Mouse (Mus musculus): ENCODE measurements around the gene Gm21988. TPM values are rescaled to one million over a fixed set of nuclear protein-coding genes. Genes with fewer than 3 reads are reported as not detected.

Gene Gm21988
- total and polyA plus RNA-seq, 2 experiments from 2014 or later, result 8.6 to 15.2 TPM

DNA sequence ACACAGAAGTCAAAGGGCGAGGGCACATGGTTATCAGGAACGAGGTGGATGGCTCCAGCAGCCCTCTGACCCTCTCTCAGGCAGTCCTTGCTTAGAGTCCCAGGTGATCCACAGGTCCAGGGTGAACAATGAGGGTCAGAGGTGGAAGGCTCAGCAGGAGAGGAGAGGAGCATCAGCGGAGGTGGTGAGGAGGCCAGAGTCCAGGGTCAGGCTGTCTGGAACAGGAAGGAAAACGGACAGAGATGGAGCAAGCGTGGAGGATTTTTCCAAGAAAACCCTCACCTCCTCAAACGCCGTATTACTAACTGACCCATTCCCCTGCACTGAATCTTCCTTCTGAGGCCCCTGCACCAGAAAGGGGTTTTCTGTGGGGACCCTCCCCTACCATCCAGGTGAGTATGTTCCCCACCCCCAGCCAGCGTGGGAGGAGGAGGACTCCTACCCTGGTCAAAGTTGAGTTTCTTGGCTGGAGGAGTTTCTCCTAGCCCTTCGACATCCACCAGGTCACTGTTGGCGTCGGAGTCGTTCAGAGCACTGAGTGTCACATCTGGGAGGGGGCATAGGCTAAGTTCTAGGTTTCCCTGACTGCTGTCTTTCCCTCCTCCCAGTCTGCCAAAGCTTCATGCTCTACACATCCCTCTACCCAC is 4.3 kb downstream of the Gm21988 start:
- Histone ChIP-seq H3K4me2 (ENCODE audit: low read depth, low read length) (no peak overlapping the region), H3K9ac (replicated peaks; ENCODE audit: low read depth, low read length) (no peak overlapping the region), H3K4me3 (ENCODE audit: low read depth, low read length) (no peak overlapping the region), H3K27ac (ENCODE audit: low read depth) (no peak overlapping the region), H3K36me3 (replicated peaks; ENCODE audit: control insufficient read depth, insufficient read depth, low read length) (peaks cover 7% of the 10 kb centered on the region; the same call in 1 of the 2 replicates), H3K4me1 (ENCODE audit: control insufficient read depth, insufficient read depth) (peaks cover 30% of the 10 kb centered on the region), H3K9me3 (replicated peaks; ENCODE audit: control insufficient read depth, low read length) (no peaks in the 10 kb centered on the region), H3K27me3 (ENCODE audit: control insufficient read depth, insufficient read depth, low read length) (no peaks in the 10 kb centered on the region)
- TF ChIP-seq EP300 (IDR thresholded peaks at IDR 0.05; ENCODE audit: low read depth), result no peak
- TF ChIP-seq CTCF (IDR thresholded peaks at IDR 0.05; ENCODE audit: low read depth), result no peak
- WGBS, result 84% methylated on average over 12 of the region's 12 CpGs
- ATAC-seq (ENCODE audit: insufficient read depth, low read depth), result no peak
- no peak for DNase-seq (ENCODE audit: low spot score)

DNA sequence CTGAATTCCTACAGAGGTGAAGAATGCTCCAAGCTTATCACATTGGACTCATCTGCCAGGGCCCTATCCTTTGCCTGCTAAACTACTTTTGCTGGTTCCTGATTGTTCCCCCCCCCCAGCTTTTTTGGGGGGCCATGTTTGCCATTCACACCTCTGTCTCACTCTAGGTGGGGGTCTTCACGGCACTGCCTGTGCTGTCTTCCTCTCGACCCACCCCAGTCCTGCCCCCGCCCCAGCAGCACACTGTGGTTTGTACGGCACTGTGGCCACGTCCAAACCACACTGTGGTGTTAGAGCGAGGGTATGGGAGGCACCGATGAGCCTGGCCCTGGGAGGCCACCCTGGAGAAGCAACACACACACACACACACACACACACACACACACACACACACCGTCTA is 5.1 kb downstream of the Gm21988 start:
- Histone ChIP-seq H3K4me3 (ENCODE audit: low read depth, low read length) (no peak overlapping the region), H3K4me2 (ENCODE audit: low read depth, low read length) (no peak overlapping the region), H3K9me3 (replicated peaks; ENCODE audit: control insufficient read depth, low read length) (no peaks in the 10 kb centered on the region), H3K27me3 (ENCODE audit: control insufficient read depth, insufficient read depth, low read length) (peaks cover 8% of the 10 kb centered on the region), H3K9ac (replicated peaks; ENCODE audit: low read depth, low read length) (no peak overlapping the region), H3K36me3 (replicated peaks; ENCODE audit: control insufficient read depth, insufficient read depth, low read length) (peaks cover 7% of the 10 kb centered on the region; the same call in 1 of the 2 replicates), H3K27ac (ENCODE audit: low read depth) (peak overlapping the region; percentile 27), H3K4me1 (ENCODE audit: control insufficient read depth, insufficient read depth) (peaks cover 28% of the 10 kb centered on the region)
- ATAC-seq (ENCODE audit: insufficient read depth, low read depth) (no peak), DNase-seq (ENCODE audit: low spot score) (no peak)
- TF ChIP-seq EP300 (IDR thresholded peaks at IDR 0.05; ENCODE audit: low read depth) (no peak), CTCF (IDR thresholded peaks at IDR 0.05; ENCODE audit: low read depth) (no peak)
- WGBS, result 79% methylated on average over 8 of the region's 8 CpGs

GRCm38 (mm10) chr11:70234037-70234436 is 5.6 kb downstream of the Gm21988 start:
- Histone ChIP-seq H3K36me3 (replicated peaks; ENCODE audit: control insufficient read depth, insufficient read depth, low read length) (peaks cover 7% of the 10 kb centered on the region; the same call in 1 of the 2 replicates), H3K9me3 (replicated peaks; ENCODE audit: control insufficient read depth, low read length) (no peaks in the 10 kb centered on the region), H3K4me2 (ENCODE audit: low read depth, low read length) (no peak overlapping the region), H3K4me1 (ENCODE audit: control insufficient read depth, insufficient read depth) (peaks cover 27% of the 10 kb centered on the region), H3K27ac (ENCODE audit: low read depth) (peak overlapping the region; percentile 27; the same call in 1 of the 2 replicates), H3K9ac (replicated peaks; ENCODE audit: low read depth, low read length) (no peak overlapping the region), H3K4me3 (ENCODE audit: low read depth, low read length) (no peak overlapping the region), H3K27me3 (ENCODE audit: control insufficient read depth, insufficient read depth, low read length) (peaks cover 12% of the 10 kb centered on the region)
- DNase-seq (ENCODE audit: low spot score) (no peak), ATAC-seq (ENCODE audit: insufficient read depth, low read depth) (no peak)
- TF ChIP-seq CTCF (IDR thresholded peaks at IDR 0.05; ENCODE audit: low read depth) (no peak), EP300 (IDR thresholded peaks at IDR 0.05; ENCODE audit: low read depth) (no peak)
- WGBS, result 53% methylated on average over 5 of the region's 5 CpGs

- no peak for ATAC-seq (ENCODE audit: insufficient read depth, low read depth)
- H3K36me3 ChIP-seq (replicated peaks; ENCODE audit: control insufficient read depth, insufficient read depth, low read length), result peaks cover 7% of the 10 kb centered on the region; the same call in 1 of the 2 replicates
- peak overlapping the region; percentile 80 for H3K4me2 ChIP-seq (ENCODE audit: low read depth, low read length)
- peaks cover 18% of the 10 kb centered on the region for H3K4me1 ChIP-seq (ENCODE audit: control insufficient read depth, insufficient read depth)
- no peaks in the 10 kb centered on the region for H3K9me3 ChIP-seq (replicated peaks; ENCODE audit: control insufficient read depth, low read length)
- H3K27ac ChIP-seq (ENCODE audit: low read depth), result no peak overlapping the region
- H3K9ac ChIP-seq (replicated peaks; ENCODE audit: low read depth, low read length), result peak overlapping the region; percentile 62
- H3K27me3 ChIP-seq (ENCODE audit: control insufficient read depth, insufficient read depth, low read length), result peaks cover 21% of the 10 kb centered on the region
- TF ChIP-seq CTCF (IDR thresholded peaks at IDR 0.05; ENCODE audit: low read depth) (no peak), EP300 (IDR thresholded peaks at IDR 0.05; ENCODE audit: low read depth) (no peak)
- DNase-seq (ENCODE audit: low spot score), result no peak
- peak overlapping the region; percentile 54 for H3K4me3 ChIP-seq (ENCODE audit: low read depth, low read length)
- WGBS, result 39% methylated on average over 8 of the region's 8 CpGs
Measured at GRCm38 (mm10) chr11:70233016-70233415, 6.6 kb downstream of the Gm21988 start.

DNA sequence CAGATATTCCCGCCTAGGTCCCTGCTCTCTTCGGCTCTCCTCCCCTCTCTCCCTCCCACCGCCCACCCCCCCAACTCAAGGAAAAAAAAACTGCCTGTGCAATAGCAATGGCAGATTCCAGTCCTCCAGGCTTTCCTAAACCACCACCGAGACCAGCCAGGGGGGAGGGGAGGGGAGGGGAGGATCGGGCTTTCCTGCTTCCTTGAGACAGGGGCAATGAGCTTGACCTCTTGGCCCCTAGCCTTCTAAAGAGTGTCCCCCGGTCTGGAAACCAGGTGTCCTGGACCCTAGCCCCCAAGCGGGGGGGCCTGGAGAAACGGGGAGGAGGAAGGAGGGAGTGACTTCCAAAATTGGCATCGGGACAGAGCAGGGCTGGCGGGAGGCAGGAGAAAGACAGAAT is 7.1 kb downstream of the Gm21988 start:
- ATAC-seq (ENCODE audit: insufficient read depth, low read depth), result no peak

More for the DNA sequence above, 7.1 kb downstream of the Gm21988 start:
- H3K36me3 ChIP-seq (replicated peaks; ENCODE audit: control insufficient read depth, insufficient read depth, low read length), result peaks cover 7% of the 10 kb centered on the region; the same call in 1 of the 2 replicates
- TF ChIP-seq EP300 (IDR thresholded peaks at IDR 0.05; ENCODE audit: low read depth) (peak; percentile 25; the same call in 1 of the 2 replicates), CTCF (IDR thresholded peaks at IDR 0.05; ENCODE audit: low read depth) (no peak)
- H3K4me1 ChIP-seq (ENCODE audit: control insufficient read depth, insufficient read depth), result peaks cover 18% of the 10 kb centered on the region
- H3K4me3 ChIP-seq (ENCODE audit: low read depth, low read length), result peak overlapping the region; percentile 54
- no peaks in the 10 kb centered on the region for H3K9me3 ChIP-seq (replicated peaks; ENCODE audit: control insufficient read depth, low read length)
- peak overlapping the region; percentile 54 for H3K27ac ChIP-seq (ENCODE audit: low read depth)
- 2% methylated on average over 7 of the region's 10 CpGs for WGBS
- H3K4me2 ChIP-seq (ENCODE audit: low read depth, low read length), result peak overlapping the region; percentile 80
- H3K27me3 ChIP-seq (ENCODE audit: control insufficient read depth, insufficient read depth, low read length), result peaks cover 25% of the 10 kb centered on the region
- H3K9ac ChIP-seq (replicated peaks; ENCODE audit: low read depth, low read length), result peak overlapping the region; percentile 62
- peak; percentile 46 for DNase-seq (ENCODE audit: low spot score)

Data from heart, postnatal 0 days (tissue).